Mouse (Mus musculus) liver, embryonic 14.5 days (tissue): Measurements from ENCODE around the gene Mrpl20.

Source experiments
- CTCF ChIP-seq: IDR thresholded peaks from 2 replicates; pipeline ENCODE4 v1.5.1; 2016; ENCODE audit warnings: antibody characterized with exemption, low read depth, control low read depth
- EP300 ChIP-seq: IDR thresholded peaks from 2 replicates; pipeline ENCODE4 v1.6.1; 2016; ENCODE audit warnings: antibody characterized with exemption, low read depth

DNA sequence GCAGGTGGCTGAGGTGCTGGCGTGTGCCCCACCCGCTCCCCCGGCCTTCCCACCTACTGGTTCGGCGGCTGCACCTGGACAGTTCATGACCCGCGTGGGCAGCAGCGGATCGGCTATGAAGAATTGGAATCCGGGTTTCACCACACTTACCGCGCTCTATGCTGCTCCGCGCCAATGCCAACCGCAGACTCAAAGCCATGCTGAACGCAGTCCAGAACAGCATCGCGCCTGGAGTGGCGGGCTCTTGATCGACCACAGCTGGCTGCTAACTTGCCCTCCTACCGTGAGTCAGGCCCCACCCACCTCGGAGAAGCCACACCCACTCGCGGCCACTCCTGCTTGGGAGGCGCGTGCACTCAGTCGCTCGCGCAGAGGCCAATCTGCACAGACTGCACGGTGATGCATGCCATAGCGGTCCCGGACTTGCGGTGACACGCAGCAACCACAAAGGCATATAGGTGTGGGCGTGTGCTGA lies 28.4 kb upstream of the Mrpl20 start, which contains the start of gene Vwa1:
- TF ChIP-seq CTCF (peak; percentile 19; the same call in 1 of the 2 replicates), EP300 (no peak)
